Comparison of ENCODE assay signal across 8 mouse cellular contexts in the genomic region with DNA sequence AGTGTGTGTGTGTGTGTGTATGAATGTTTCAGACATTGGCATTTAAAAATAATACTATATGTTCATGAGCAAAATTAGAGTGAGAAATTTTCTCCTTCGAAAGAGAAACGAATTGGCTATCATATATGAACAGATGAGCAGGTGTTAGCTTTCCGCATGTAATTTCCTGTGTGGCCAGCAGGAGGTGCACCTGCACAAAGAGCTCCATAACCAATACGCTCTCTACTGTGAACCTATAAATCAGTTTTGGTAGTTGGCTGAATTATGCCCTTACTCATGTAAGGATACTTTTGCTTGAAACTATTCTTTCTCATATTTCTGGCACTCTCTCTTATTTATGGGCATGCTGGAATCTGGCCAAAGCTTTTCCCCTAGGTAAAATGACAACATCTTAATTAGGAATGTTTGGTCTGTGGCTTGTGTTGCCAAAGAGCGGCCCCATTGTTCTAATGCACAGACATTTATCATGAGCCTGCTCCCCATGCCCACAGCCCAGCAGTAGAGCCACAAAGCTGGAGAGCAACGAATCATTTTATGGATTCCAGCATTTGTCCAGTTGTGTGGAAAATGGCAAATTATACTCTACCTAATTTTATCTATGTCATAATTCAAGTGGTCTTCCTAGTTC.
DNase-seq lines count a peak whose midpoint lies in the region; ATAC-seq and TF ChIP-seq lines count a peak whose summit lies in the region.

No protein-coding gene starts in this region.

- no peaks in the 10 kb centered on the region for H3K4me1 ChIP-seq in midbrain, embryonic 12.5 days
- no peaks in the 10 kb centered on the region; the same call in 1 of the 2 replicates for H3K4me1 ChIP-seq in midbrain, embryonic 16.5 days (ENCODE audit: control insufficient read depth, insufficient read depth, low read length)
- H3K4me1 ChIP-seq in embryonic facial prominence, embryonic 10.5 days = no peaks in the 10 kb centered on the region
- H3K4me1 ChIP-seq in lung, embryonic 14.5 days (ENCODE audit: insufficient read depth) = no peaks in the 10 kb centered on the region

- H3K27ac ChIP-seq in midbrain, embryonic 12.5 days (replicated peaks) = no peak overlapping the region
- no peak overlapping the region for H3K27ac ChIP-seq in midbrain, embryonic 16.5 days (ENCODE audit: low read length)
- H3K27ac ChIP-seq in embryonic facial prominence, embryonic 10.5 days (replicated peaks) = no peak overlapping the region
- H3K27ac ChIP-seq in lung, embryonic 14.5 days (ENCODE audit: low read depth) = no peak overlapping the region

- no peaks in the 10 kb centered on the region for H3K9me3 ChIP-seq in midbrain, embryonic 12.5 days
- no peaks in the 10 kb centered on the region for H3K9me3 ChIP-seq in midbrain, embryonic 16.5 days (replicated peaks; ENCODE audit: control insufficient read depth, low read length, poor library complexity, severe bottlenecking)
- H3K9me3 ChIP-seq in embryonic facial prominence, embryonic 10.5 days = no peaks in the 10 kb centered on the region
- H3K9me3 ChIP-seq in lung, embryonic 14.5 days (ENCODE audit: low read depth, low read length) = no peaks in the 10 kb centered on the region

- peak; percentile 59 for DNase-seq in ZHBTc4 (ENCODE audit: low read depth, low spot score)
- peak; percentile 61 for DNase-seq in embryonic facial prominence, embryonic 10.5 days (ENCODE audit: low spot score)
- peak; percentile 67 for DNase-seq in kidney, postnatal 10 days
- DNase-seq in lung, embryonic 14.5 days = peak; percentile 55
- peak; percentile 50 for DNase-seq in right cerebral cortex, postnatal 4 days
- DNase-seq in gastrocnemius, adult 18-20 months (ENCODE audit: low spot score) = no peak

- no peak overlapping the region for H3K9ac ChIP-seq in midbrain, embryonic 12.5 days (replicated peaks)
- H3K9ac ChIP-seq in midbrain, embryonic 16.5 days (ENCODE audit: low read depth, low read length) = no peak overlapping the region
- H3K9ac ChIP-seq in lung, embryonic 14.5 days = no peak overlapping the region

- peak; percentile 70 for ATAC-seq in midbrain, embryonic 12.5 days (ENCODE audit: low FRiP score, low read depth)
- ATAC-seq in midbrain, embryonic 16.5 days = no peak
- no peak for ATAC-seq in lung, embryonic 14.5 days (ENCODE audit: insufficient read depth)

- no peaks in the 10 kb centered on the region for H3K27me3 ChIP-seq in midbrain, embryonic 12.5 days
- no peaks in the 10 kb centered on the region for H3K27me3 ChIP-seq in midbrain, embryonic 16.5 days (ENCODE audit: control insufficient read depth, insufficient read depth, low read depth, low read length)
- H3K27me3 ChIP-seq in embryonic facial prominence, embryonic 10.5 days (replicated peaks; ENCODE audit: low read depth, poor library complexity, severe bottlenecking) = no peaks in the 10 kb centered on the region
- H3K27me3 ChIP-seq in lung, embryonic 14.5 days (ENCODE audit: insufficient read depth, low read length) = no peaks in the 10 kb centered on the region

- peak; percentile 70 for TF ChIP-seq CTCF in lung, embryonic 14.5 days (IDR thresholded peaks at IDR 0.05; ENCODE audit: low read depth)

- H3K36me3 ChIP-seq in midbrain, embryonic 12.5 days = no peaks in the 10 kb centered on the region
- H3K36me3 ChIP-seq in midbrain, embryonic 16.5 days (ENCODE audit: control insufficient read depth, insufficient read depth, low read length) = no peaks in the 10 kb centered on the region
- H3K36me3 ChIP-seq in embryonic facial prominence, embryonic 10.5 days (replicated peaks) = no peaks in the 10 kb centered on the region
- H3K36me3 ChIP-seq in lung, embryonic 14.5 days (ENCODE audit: insufficient read depth) = no peaks in the 10 kb centered on the region

- H3K4me2 ChIP-seq in midbrain, embryonic 12.5 days (replicated peaks) = no peak overlapping the region
- H3K4me2 ChIP-seq in midbrain, embryonic 16.5 days (ENCODE audit: low read length) = no peak overlapping the region
- no peak overlapping the region for H3K4me2 ChIP-seq in lung, embryonic 14.5 days

- 59% methylated on average over 6 of the region's 6 CpGs for WGBS in midbrain, embryonic 12.5 days
- 61% methylated on average over 6 of the region's 6 CpGs for WGBS in midbrain, embryonic 16.5 days
- WGBS in embryonic facial prominence, embryonic 10.5 days = 58% methylated on average over 6 of the region's 6 CpGs
- WGBS in lung, embryonic 14.5 days = 56% methylated on average over 6 of the region's 6 CpGs

- H3K4me3 ChIP-seq in midbrain, embryonic 12.5 days = no peak overlapping the region
- H3K4me3 ChIP-seq in midbrain, embryonic 16.5 days (ENCODE audit: low read depth, low read length) = no peak overlapping the region
- H3K4me3 ChIP-seq in embryonic facial prominence, embryonic 10.5 days = no peak overlapping the region
- no peak overlapping the region for H3K4me3 ChIP-seq in lung, embryonic 14.5 days (ENCODE audit: low read depth, low read length)
